Mouse (Mus musculus): ENCODE measurements at regions not wholly inside any gene's neighbourhood (a gene's known extent, or its start where the extent isn't known, plus 50 kb on each side); places are given as distances from the start of the nearest gene placed in this dataset.
"Not testable (repeated sequence)": the region's sequence is repeated elsewhere in the genome, so short reads cannot be mapped to it uniquely, and the experiment has no call there.

GRCm38 (mm10) chr13:113470822-113471557, 147.4 kb downstream of the Snx18 start:
- no peak for ATAC-seq (ENCODE audit: low FRiP score, low read depth)
- H3K4me2 ChIP-seq: no peak overlapping the region
- H3K27ac ChIP-seq (replicated peaks): no peak overlapping the region
- no peaks in the 10 kb centered on the region for H3K36me3 ChIP-seq
- no peaks in the 10 kb centered on the region for H3K27me3 ChIP-seq
- H3K9ac ChIP-seq: no peak overlapping the region
- WGBS: 82% methylated on average over 7 of the region's 7 CpGs
- H3K9me3 ChIP-seq: no peaks in the 10 kb centered on the region
- H3K4me1 ChIP-seq (replicated peaks): no peaks in the 10 kb centered on the region
- H3K4me3 ChIP-seq: no peak overlapping the region

- Histone ChIP-seq H3K27me3 (no peaks in the 10 kb centered on the region), H3K9ac (no peak overlapping the region), H3K9me3 (no peaks in the 10 kb centered on the region), H3K36me3 (no peaks in the 10 kb centered on the region), H3K4me3 (no peak overlapping the region), H3K4me2 (no peak overlapping the region), H3K4me1 (replicated peaks) (peaks cover 14% of the 10 kb centered on the region), H3K27ac (replicated peaks) (0 out of 2 replicates have a peak overlapping the region, but pooled peaks have one; percentile 4)
- 49% methylated on average over 10 of the region's 10 CpGs for WGBS
- ATAC-seq (ENCODE audit: low FRiP score, low read depth): peak; percentile 85
Observed at GRCm38 (mm10) chr13:113464190-113465064, 153.9 kb downstream of the Snx18 start.

GRCm38 (mm10) chr13:113463420-113463819, 154.9 kb downstream of the Snx18 start:
- H3K4me1 ChIP-seq (replicated peaks): peaks cover 14% of the 10 kb centered on the region
- 38% methylated on average over 4 of the region's 4 CpGs for WGBS
- no peak overlapping the region for H3K4me2 ChIP-seq
- H3K27me3 ChIP-seq: no peaks in the 10 kb centered on the region
- no peak for ATAC-seq (ENCODE audit: low FRiP score, low read depth)
- no peak overlapping the region for H3K4me3 ChIP-seq
- H3K27ac ChIP-seq (replicated peaks): no peak overlapping the region
- H3K36me3 ChIP-seq: no peaks in the 10 kb centered on the region
- no peak overlapping the region for H3K9ac ChIP-seq
- no peaks in the 10 kb centered on the region for H3K9me3 ChIP-seq

- no peaks in the 10 kb centered on the region for H3K27me3 ChIP-seq
- H3K4me3 ChIP-seq: no peak overlapping the region
- WGBS: 72% methylated on average over 11 of the region's 11 CpGs
- no peaks in the 10 kb centered on the region for H3K4me1 ChIP-seq (replicated peaks)
- H3K9me3 ChIP-seq: no peaks in the 10 kb centered on the region
- no peak for ATAC-seq (ENCODE audit: low FRiP score, low read depth)
- H3K4me2 ChIP-seq: no peak overlapping the region
- no peak overlapping the region for H3K27ac ChIP-seq (replicated peaks)
- H3K36me3 ChIP-seq: no peaks in the 10 kb centered on the region
- no peak overlapping the region for H3K9ac ChIP-seq
Observed at GRCm38 (mm10) chr13:113454490-113455295, 161.7 kb downstream of the BC067074 start.

GRCm38 (mm10) chr13:113448378-113448777, 155.4 kb downstream of the BC067074 start:
- no peaks in the 10 kb centered on the region for H3K9me3 ChIP-seq
- no peak for ATAC-seq (ENCODE audit: low FRiP score, low read depth)
- H3K4me2 ChIP-seq: no peak overlapping the region
- WGBS: 98% methylated on average over 1 of the region's 1 CpGs
- H3K9ac ChIP-seq: no peak overlapping the region
- H3K27ac ChIP-seq (replicated peaks): no peak overlapping the region
- H3K4me3 ChIP-seq: no peak overlapping the region
- no peaks in the 10 kb centered on the region for H3K27me3 ChIP-seq
- no peaks in the 10 kb centered on the region for H3K4me1 ChIP-seq (replicated peaks)
- no peaks in the 10 kb centered on the region for H3K36me3 ChIP-seq

GRCm38 (mm10) chr13:113446226-113446625, 153.3 kb downstream of the BC067074 start:
- Histone ChIP-seq H3K4me1 (replicated peaks) (no peaks in the 10 kb centered on the region), H3K27me3 (no peaks in the 10 kb centered on the region), H3K27ac (replicated peaks) (no peak overlapping the region), H3K4me3 (no peak overlapping the region), H3K4me2 (no peak overlapping the region), H3K36me3 (no peaks in the 10 kb centered on the region), H3K9me3 (no peaks in the 10 kb centered on the region), H3K9ac (no peak overlapping the region)
- WGBS: 79% methylated on average over 5 of the region's 5 CpGs
- no peak for ATAC-seq (ENCODE audit: low FRiP score, low read depth)

GRCm38 (mm10) chr13:113444481-113444880, 151.5 kb downstream of the BC067074 start:
- WGBS: 93% methylated on average over 2 of the region's 2 CpGs
- not testable (repeated sequence) for H3K9me3 ChIP-seq; ATAC-seq (ENCODE audit: low FRiP score, low read depth)

GRCm38 (mm10) chr13:113443078-113443477, 150.1 kb downstream of the BC067074 start:
- Histone ChIP-seq H3K9me3 (no peaks in the 10 kb centered on the region), H3K27me3 (no peaks in the 10 kb centered on the region), H3K9ac (no peak overlapping the region), H3K36me3 (no peaks in the 10 kb centered on the region), H3K27ac (replicated peaks) (no peak overlapping the region), H3K4me3 (no peak overlapping the region), H3K4me2 (no peak overlapping the region), H3K4me1 (replicated peaks) (no peaks in the 10 kb centered on the region)
- WGBS: 88% methylated on average over 8 of the region's 8 CpGs
- ATAC-seq (ENCODE audit: low FRiP score, low read depth): no peak

More at GRCm38 (mm10) chr13:113444481-113444880, 151.5 kb downstream of the BC067074 start:
- H3K27ac ChIP-seq (replicated peaks); H3K4me3 ChIP-seq; H3K9ac ChIP-seq; H3K36me3 ChIP-seq; H3K27me3 ChIP-seq; H3K4me2 ChIP-seq; H3K4me1 ChIP-seq (replicated peaks): not testable (repeated sequence)

- H3K27ac ChIP-seq (replicated peaks): no peak overlapping the region
- H3K9me3 ChIP-seq: no peaks in the 10 kb centered on the region
- no peak overlapping the region for H3K4me2 ChIP-seq
- H3K4me3 ChIP-seq: no peak overlapping the region
- no peak overlapping the region for H3K9ac ChIP-seq
- WGBS: 76% methylated on average over 9 of the region's 9 CpGs
- no peaks in the 10 kb centered on the region for H3K4me1 ChIP-seq (replicated peaks)
- H3K27me3 ChIP-seq: no peaks in the 10 kb centered on the region
- no peaks in the 10 kb centered on the region for H3K36me3 ChIP-seq
- no peak for ATAC-seq (ENCODE audit: low FRiP score, low read depth)
Observed at GRCm38 (mm10) chr13:113442169-113442568, 149.2 kb downstream of the BC067074 start.

- 95% methylated on average over 5 of the region's 5 CpGs for WGBS
- no peak for ATAC-seq (ENCODE audit: low FRiP score, low read depth)
Observed at GRCm38 (mm10) chr13:113440137-113440536, 147.2 kb downstream of the BC067074 start.

GRCm38 (mm10) chr13:113439516-113439915, 146.6 kb downstream of the BC067074 start:
- ATAC-seq (ENCODE audit: low FRiP score, low read depth): no peak

More at GRCm38 (mm10) chr13:113440137-113440536, 147.2 kb downstream of the BC067074 start:
- Histone ChIP-seq H3K4me1 (replicated peaks) (no peaks in the 10 kb centered on the region), H3K9me3 (no peaks in the 10 kb centered on the region), H3K36me3 (no peaks in the 10 kb centered on the region), H3K4me2 (no peak overlapping the region), H3K9ac (no peak overlapping the region), H3K27me3 (no peaks in the 10 kb centered on the region), H3K27ac (replicated peaks) (no peak overlapping the region), H3K4me3 (no peak overlapping the region)

More at GRCm38 (mm10) chr13:113439516-113439915, 146.6 kb downstream of the BC067074 start:
- no peaks in the 10 kb centered on the region for H3K36me3 ChIP-seq
- H3K4me2 ChIP-seq: no peak overlapping the region
- H3K9me3 ChIP-seq: no peaks in the 10 kb centered on the region
- H3K27me3 ChIP-seq: no peaks in the 10 kb centered on the region
- no peak overlapping the region for H3K27ac ChIP-seq (replicated peaks)
- WGBS: 45% methylated on average over 7 of the region's 7 CpGs
- H3K4me1 ChIP-seq (replicated peaks): no peaks in the 10 kb centered on the region
- no peak overlapping the region for H3K9ac ChIP-seq
- no peak overlapping the region for H3K4me3 ChIP-seq

Data from hindbrain, embryonic 15.5 days (tissue).